Mouse (Mus musculus): ENCODE data around the gene Cul1.

- no peak for TF ChIP-seq CTCF (IDR thresholded peaks at IDR 0.05; ENCODE audit: low read depth)
- no peak for TF ChIP-seq EP300 (optimal IDR thresholded peaks at IDR 0.05)
Observed at GRCm38 (mm10) chr6:47472444-47472843, 19.2 kb downstream of the Cul1 start.
